Mouse (Mus musculus) urinary bladder, adult 18-20 months (tissue): ENCODE data around the gene Olfr651.
A peak's percentile ranks its signal among the peaks of the same experiment; 100 is the strongest.
"Not testable (repeated sequence)": the region's sequence is repeated elsewhere in the genome, so short reads cannot be mapped to it uniquely, and the experiment has no call there.

Experiments
- DNase-seq, 2 experiments: peaks; one replicate each; pipeline ENCODE4 v3.0.0; 2022; ENCODE audit warnings: low spot score in 2 of 2, mixed read lengths in 2 of 2

The Olfr651 gene

GRCm38 (mm10) chr7:104549833-104550232, at the start of gene Olfr651:
Olfr651 (plus strand) TSS chr7:104550133.
- DNase-seq = no peak

- not testable (repeated sequence) for DNase-seq
Observed at GRCm38 (mm10) chr7:104501186-104501585, 48.7 kb upstream of the Olfr651 start.

- peak in 1 of 2 experiments; percentile 6 for DNase-seq
Observed at GRCm38 (mm10) chr7:104501589-104502371, 48.2 kb upstream of the Olfr651 start.

GRCm38 (mm10) chr7:104507421-104508065, 42.4 kb upstream of the Olfr651 start, which contains the start of gene Trim30d:
Trim30d (minus strand) TSS chr7:104507849.
- not testable (repeated sequence) for DNase-seq

GRCm38 (mm10) chr7:104552700-104553099, 2.8 kb downstream of the Olfr651 start:
- DNase-seq = no peak

- no peak for DNase-seq
Observed at GRCm38 (mm10) chr7:104560601-104561000, 10.7 kb downstream of the Olfr651 start, which contains the start of gene Olfr652. Olfr652 (plus strand) TSS chr7:104560901.

GRCm38 (mm10) chr7:104577014-104577413, 27.1 kb downstream of the Olfr651 start, which contains the start of gene Olfr653:
Olfr653 (plus strand) TSS chr7:104577314.
- no peak for DNase-seq

- DNase-seq = no peak
Observed at GRCm38 (mm10) chr7:104580846-104581245, 30.9 kb downstream of the Olfr651 start.

- DNase-seq = no peak
Observed at GRCm38 (mm10) chr7:104581429-104581828, 31.5 kb downstream of the Olfr651 start.

GRCm38 (mm10) chr7:104586725-104587124, 36.8 kb downstream of the Olfr651 start, which contains the start of gene Olfr654:
Olfr654 (plus strand) TSS chr7:104587025.
- DNase-seq = no peak

- no peak for DNase-seq
Observed at GRCm38 (mm10) chr7:104588274-104588673, 38.3 kb downstream of the Olfr651 start.

GRCm38 (mm10) chr7:104601679-104602078, 51.7 kb downstream of the Olfr651 start, which contains the start of gene Olfr655:
Olfr655 (minus strand) TSS chr7:104601779.
- no peak for DNase-seq

- DNase-seq = peak in 1 of 2 experiments; percentile 5
Observed at GRCm38 (mm10) chr7:104603173-104603572, 53.2 kb downstream of the Olfr651 start.
